Mouse (Mus musculus): ENCODE data around the gene Pik3ca.

Gene Pik3ca

DNA sequence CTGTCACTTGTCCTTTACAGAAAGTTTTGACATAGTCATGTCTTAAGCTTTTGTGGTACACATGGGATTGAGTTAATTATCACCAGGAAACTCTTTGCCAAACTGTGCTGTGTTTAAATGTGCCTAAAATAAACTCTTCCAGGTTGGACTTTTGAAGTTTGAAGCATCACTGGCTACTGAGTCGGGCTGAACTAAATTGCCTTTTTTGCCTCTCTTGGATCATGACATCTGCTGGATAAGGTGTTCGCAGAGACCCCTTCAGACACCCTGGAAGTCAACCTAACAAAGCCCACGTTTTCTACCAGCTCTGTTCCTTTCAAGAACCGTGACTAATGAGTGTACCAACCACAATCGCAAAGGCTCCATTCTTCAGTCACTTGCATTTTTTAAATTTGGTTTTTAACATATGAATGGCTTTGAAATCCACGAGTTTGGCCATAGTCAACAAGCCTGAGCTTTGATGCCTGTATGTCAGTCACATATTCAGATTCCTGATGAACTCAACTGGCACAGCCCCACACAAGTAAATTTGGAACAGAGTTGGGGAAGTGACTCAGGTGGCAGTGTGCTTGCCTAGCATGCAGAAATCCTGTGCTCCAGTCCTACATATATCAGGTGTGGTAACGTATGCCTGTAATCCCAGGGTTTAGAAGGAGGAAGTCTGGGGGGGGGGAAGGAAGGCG is 97.8 kb downstream of the Pik3ca start:
- in situ Hi-C loops (cut with MboI, MseI) = loop anchor here (25.0 kb wide), 1 partner anchor 308 kb away; no protein-coding TSS in a partner anchor

DNA sequence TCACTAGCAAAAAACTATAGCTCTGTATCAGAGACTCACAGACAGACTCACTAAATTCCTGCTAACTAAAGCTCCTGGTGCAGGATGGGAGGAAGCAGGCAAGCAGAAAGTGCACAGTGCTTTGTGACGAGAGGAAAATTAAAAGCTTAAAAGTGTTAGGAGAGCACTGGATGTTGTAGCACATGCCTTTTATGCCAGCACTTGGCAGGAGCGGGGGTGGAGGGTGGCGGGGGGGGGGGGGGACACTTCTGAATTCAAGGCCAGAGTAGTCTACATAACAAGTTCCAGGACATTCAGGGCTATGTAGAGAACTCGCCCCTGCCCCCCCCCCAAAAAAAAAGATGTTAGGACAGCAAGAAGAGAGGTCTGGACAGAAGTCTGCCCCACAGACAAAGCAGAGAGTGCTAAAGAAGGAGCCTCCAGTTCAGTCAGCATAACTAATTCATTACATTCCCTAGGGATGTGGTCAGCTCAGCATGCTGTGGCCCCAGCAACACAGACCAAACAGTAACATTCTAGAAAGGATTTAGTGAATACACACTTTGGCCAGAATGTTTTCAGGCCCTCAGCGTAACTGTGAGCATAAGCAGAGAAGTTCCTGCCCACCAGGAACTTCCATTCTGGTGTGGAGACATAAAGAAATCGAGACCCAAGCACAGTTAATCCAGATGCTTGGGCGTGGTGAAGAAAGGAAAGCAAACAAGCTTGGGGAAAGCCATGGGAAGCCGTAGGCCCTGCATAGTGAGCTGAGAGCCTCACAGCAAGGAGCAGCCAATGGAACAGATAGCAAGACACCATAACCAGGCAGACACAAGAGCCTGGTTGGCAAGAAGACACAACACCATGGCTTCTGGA is 98.6 kb downstream of the Pik3ca start:
- in situ Hi-C loops (cut with MboI, MseI) = loop anchor here (25.0 kb wide), 1 partner anchor 309 kb away; no protein-coding TSS in a partner anchor

DNA sequence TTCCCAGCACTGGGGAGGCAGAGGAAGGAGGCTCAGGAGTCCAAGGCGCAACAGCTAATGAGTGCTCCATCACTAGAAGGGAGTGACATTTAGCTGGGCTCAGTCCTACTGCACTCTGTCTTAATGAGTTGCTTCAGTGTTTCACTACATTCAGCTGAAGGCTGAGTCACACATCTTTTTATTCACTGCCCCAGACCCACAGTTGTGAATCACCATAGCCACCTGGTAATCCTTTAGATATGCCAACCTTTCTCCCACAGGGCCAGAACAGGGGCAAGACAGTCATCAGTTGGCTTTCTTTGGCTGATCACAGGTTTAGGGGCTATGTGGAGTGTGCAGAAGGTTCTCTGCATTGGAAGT is 99.2 kb downstream of the Pik3ca start:
- in situ Hi-C loops (cut with MboI, MseI) = loop anchor here (25.0 kb wide), 1 partner anchor 309 kb away; no protein-coding TSS in a partner anchor

DNA sequence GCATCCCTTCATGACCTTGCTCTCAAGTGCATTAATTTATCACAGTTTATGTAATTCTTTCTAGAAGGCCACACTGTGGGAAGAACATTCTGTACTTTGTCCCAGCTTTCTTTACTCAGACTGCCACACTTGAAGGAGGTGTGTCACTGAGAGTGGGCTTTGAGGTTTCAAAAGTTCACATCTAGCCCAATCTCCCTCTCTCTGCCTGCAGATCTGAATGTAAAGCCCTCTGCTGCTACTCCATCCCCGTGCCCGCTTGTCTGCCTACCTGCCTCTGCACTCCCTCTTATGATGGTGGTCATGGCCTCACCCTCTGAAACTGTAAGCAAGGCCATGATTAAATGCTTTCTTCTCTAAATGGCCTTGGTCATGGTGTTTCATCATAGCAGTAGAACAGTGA is 102.9 kb downstream of the Pik3ca start:
- in situ Hi-C loops (cut with MboI, MseI) = loop anchor here (25.0 kb wide), 1 partner anchor 1312 kb away; no protein-coding TSS in a partner anchor

DNA sequence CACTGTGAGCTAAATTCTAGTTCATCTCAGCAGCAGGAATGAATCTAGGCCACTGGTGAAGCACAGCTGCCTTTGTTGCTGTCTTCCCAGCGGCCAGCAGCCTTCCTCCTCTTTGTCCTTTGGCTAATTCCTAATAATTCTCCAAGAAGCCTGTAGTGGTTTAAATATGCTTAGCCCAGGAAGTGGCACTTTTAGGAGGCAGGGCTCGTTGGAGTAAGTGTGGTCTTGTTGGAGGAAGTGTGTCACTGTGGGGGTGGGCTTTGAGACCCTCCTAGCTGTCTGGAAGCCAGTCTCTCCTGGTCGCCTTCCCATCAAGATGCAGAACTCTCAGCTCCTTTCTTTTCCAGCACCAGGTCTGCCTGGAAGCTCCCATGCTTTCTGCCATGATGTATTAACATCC is 108.4 kb downstream of the Pik3ca start:
- in situ Hi-C loops (cut with MboI, MseI) = loop anchor here (25.0 kb wide), 1 partner anchor 1306 kb away; no protein-coding TSS in a partner anchor

DNA sequence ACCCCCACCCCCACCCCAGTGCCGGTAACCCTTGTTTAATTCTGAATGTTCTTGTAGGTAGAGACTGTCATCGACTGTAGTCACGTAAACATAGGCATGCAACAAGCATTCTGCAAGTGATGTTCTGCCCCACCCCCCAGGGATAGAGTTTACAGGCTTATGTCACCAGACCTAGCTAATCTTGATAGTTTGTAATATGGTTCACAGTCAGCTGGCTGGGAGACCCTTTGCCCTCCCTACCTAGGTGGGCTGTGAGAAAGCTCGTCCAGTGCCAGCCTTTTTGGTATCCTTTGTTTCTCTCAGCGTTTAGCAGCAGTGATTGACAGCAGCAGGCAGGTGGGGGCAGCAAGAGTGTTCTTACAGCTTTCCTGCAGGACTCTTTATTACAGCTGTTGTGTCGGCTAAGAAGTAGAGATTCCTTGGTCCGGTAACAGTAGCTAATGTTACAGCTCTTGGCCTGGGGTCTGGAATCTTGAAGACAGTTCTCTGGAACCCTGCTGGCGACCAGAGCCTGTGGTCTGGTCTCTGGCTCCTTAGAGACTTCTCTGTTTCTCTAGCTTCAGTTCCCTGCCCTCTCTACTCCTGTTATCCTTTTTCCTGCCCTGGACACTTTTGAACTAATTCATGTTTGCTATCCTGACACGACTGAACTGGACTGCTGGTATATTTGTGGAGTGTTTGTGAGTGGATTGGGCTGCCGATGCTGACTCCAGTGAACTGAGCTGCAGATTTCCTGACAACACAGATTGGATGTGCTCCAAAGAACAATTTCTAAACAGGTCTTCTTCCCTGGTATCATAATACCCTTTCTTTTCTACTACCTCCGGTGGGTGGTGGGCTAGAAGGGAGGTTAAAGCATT is 109.1 kb downstream of the Pik3ca start:
- in situ Hi-C loops (cut with MboI, MseI) = loop anchor here (25.0 kb wide), 1 partner anchor 1306 kb away; no protein-coding TSS in a partner anchor

DNA sequence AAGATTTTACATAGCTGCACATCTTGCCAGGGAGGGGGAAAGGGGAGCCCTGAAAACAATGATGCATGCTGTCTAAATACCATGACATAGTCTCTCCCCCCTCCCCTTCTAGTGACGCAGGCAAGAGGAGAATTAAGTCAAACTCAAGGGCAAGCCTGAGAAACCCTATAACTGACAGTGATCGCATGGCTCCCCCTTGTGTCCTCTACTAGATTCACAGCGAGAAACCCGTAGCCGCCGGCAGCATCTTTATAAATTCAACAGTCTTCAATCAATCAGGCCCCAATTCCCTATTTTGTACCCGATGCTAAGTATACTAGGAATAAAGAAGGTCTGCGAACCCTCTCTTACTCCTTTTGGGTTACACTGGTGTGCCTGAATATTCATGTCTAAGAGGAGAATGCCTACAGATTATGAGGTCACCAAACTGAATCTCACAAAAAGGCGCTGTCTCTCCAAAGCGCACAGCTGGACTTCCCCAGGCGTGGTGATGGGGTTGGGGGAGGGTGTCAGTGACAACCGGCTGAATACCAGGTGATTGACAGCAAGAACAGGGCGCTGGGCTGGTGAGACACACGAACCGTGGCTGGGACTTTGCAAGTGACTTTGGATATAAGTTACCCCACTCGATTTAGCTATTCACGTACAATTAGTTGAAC is 111.3 kb downstream of the Pik3ca start:
- in situ Hi-C loops (cut with MboI, MseI) = loop anchor here (25.0 kb wide), 1 partner anchor 1304 kb away; no protein-coding TSS in a partner anchor

DNA sequence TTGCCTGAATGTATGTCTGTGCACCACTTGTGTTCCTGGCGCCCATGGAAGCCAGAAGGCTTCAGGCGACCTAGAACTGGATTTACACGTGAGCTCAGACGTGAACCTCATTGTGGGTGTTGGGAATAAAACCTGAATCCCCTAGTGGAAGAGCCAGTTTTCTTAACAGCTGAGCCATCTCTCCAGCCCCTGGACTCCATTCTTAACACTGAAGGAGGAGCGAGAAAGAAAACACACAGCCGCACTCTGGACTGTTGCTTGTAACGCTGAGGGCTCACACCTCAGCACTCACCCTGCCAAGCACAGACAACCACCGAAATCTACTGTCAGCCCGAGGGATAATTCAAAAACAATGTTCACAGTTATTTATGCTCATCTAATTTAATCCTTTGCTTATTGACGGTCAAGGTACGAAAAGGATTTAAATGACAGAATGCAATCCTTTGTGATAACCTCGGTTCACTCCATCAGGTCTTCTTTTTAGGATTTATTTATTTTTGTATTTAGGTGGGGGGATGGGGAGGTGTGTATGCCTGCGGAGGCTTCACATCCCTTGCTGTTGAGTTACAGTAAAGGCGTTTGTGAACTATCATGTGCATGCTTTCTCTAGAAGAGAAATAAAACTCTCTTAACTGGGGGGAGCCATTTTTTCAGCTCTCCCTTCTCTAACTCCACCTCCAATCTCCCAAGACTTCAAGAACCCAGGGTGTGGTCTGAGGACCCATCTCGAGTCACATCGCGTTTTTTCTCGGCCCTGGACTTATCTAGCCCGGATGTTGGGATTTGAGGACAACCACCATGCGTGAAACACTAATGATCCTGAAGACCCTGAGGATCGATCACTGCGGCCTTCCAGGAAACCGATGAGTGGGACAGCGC is 112.3 kb downstream of the Pik3ca start, which contains the start of gene Zfp639:
Zfp639 (plus strand) TSS at position 764 of the 879 bp plus-strand sequence.
- in situ Hi-C loops (cut with MboI, MseI) = loop anchor here (10.0 to 25.0 kb wide), 2 partner anchors 1303 to 1445 kb away; no protein-coding TSS in a partner anchor

DNA sequence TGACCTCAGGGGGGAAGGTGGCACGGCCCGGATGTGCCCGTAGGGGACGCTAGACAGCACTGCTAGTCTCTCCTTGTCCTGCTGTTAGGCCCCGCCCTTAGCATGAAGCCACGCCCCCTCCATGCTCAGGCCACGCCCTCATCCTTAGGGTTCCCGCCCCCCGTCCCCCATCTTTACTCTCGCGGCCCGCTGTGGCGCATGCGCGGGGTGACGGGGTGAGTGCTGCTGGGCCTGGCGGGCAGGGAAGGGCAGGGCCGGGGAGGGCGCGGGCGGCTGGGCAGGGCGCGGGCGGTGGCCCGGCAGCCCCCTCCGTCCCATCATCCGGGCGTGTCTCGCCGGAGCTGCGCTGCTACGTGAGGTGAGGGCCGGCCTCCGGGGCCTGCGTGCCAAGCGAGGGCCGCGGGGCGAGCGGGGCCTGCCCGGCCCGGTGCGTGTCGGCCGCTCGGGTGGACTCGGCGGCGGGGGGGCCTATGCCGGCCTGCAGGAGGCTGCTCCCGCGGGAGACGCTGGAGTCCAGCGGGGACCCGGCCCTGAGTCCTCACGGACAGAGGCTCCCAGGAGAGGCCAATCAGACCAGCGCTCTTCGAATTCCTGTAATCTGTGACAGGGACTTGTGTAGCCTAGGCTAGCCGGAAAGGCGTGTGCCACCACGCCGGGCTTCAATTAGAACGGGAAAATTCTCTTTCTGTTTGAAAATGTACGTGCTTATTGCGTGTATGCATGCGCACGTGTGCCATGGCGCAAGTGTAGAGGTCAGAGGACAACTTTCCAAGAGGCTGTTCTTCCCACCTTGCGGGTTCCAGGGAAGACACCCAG is 113.1 kb downstream of the Pik3ca start:
- in situ Hi-C loops (cut with MboI, MseI) = loop anchor here (10.0 to 25.0 kb wide), 2 partner anchors 1302 to 1446 kb away; no protein-coding TSS in a partner anchor

DNA sequence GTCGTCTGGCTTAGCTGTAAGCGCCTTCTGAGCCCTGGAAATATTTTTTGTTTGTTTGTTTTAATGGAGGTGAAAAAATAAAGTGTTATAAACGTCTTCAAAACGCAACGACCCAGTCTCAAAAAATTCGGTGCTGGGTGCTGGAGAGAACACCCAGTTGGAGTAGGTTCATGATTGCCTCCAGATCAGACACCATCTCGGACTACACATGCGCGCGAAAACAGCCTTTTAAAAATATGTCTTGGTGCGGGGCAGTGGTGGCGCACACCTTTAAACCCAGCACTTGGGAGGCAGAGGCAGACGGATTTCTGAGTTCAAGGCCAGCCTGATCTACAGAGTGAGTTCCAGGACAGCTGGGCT is 113.7 kb downstream of the Pik3ca start:
- in situ Hi-C loops (cut with MboI, MseI) = loop anchor here (10.0 to 25.0 kb wide), 2 partner anchors 1301 to 1446 kb away; no protein-coding TSS in a partner anchor

DNA sequence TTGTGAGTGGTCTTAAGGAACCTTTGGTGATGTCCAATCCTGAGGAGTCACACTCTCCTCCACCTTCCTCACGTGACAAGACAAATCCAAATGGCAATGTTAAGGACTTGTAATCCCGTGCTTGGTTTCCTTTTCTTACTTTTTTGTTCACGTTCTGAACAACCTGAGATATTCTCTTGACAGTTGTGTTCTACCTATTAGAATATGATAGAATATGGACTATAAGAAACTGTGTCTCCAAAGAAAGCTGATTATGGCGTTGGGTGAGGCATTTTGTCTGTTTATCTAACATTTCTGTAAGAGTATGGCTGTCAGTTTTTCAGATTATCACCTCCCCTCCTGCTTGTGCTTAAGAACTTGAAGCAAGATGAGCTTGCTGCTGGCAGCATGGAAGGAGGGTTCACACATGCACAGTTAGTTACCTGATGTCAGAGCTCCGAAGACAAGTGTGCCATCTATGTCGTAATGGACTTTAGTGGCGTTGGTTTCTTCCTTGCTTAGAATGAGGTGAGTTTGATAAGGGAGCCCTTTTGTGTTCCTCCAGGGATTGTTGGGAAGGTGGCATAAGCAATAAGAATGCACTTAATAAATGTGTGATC is 115.3 kb downstream of the Pik3ca start:
- in situ Hi-C loops (cut with MboI, MseI) = loop anchor here (10.0 to 25.0 kb wide), 2 partner anchors 1300 to 1448 kb away; no protein-coding TSS in a partner anchor

DNA sequence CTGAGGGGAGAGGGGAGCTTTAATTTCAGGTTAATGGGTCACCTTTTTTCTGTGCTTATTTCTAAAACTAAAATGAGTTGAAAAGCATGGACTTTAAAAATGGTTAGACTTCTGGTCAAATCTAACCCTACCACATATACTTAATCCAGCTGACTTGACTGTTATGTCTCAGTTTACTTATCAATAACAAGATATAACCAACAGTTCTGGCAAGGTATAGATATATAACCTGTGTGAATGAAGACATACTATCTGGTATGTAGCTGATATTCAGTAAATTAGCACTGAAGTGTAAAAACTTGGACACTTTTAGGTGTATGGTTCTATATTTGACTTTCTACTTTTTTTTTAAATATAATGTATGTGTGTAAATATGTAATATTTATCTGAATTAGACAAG is 116.1 kb downstream of the Pik3ca start:
- in situ Hi-C loops (cut with MboI, MseI) = loop anchor here (10.0 to 25.0 kb wide), 2 partner anchors 1299 to 1449 kb away; no protein-coding TSS in a partner anchor
